Mouse (Mus musculus): Measurements from ENCODE around the gene Clptm1. TPM values are rescaled to one million over a fixed set of nuclear protein-coding genes. Genes with fewer than 3 reads are reported as not detected.
A peak's percentile ranks its signal among the peaks of the same experiment; 100 is the strongest.

Gene Clptm1
- polyA plus RNA-seq, 1 experiment from 2014 or later: 94.7 TPM

GRCm38 (mm10) chr7:19702859-19703555 lies 38.2 kb upstream of the Clptm1 start:
- no peaks in the 10 kb centered on the region; the same call in none of the 2 replicates for H3K36me3 ChIP-seq (replicated peaks; ENCODE audit: control insufficient read depth, insufficient read depth, low read depth, low read length)
- H3K27me3 ChIP-seq (ENCODE audit: control insufficient read depth, insufficient read depth, low read length): no peaks in the 10 kb centered on the region
- DNase-seq (ENCODE audit: low spot score) (no peak), ATAC-seq (replicated peaks; ENCODE audit: insufficient number of reproducible peaks, low FRiP score, low TSS enrichment, low read depth) (no peak)
- no peaks in the 10 kb centered on the region for H3K9me3 ChIP-seq (replicated peaks; ENCODE audit: control insufficient read depth, low read length)
- no peak overlapping the region for H3K4me2 ChIP-seq (ENCODE audit: low read depth, low read length)
- H3K9ac ChIP-seq (replicated peaks; ENCODE audit: low read length): no peak overlapping the region
- peaks cover 5% of the 10 kb centered on the region; the same call in 1 of the 2 replicates for H3K4me1 ChIP-seq (ENCODE audit: control insufficient read depth, insufficient read depth, low read length)
- 92% methylated on average over 16 of the region's 16 CpGs for WGBS
- H3K27ac ChIP-seq (replicated peaks; ENCODE audit: low read depth, low read length): no peak overlapping the region
- no peak overlapping the region for H3K4me3 ChIP-seq (ENCODE audit: low read depth, low read length)

- Histone ChIP-seq H3K27me3 (ENCODE audit: control insufficient read depth, insufficient read depth, low read length) (no peaks in the 10 kb centered on the region), H3K9me3 (replicated peaks; ENCODE audit: control insufficient read depth, low read length) (no peaks in the 10 kb centered on the region), H3K4me3 (ENCODE audit: low read depth, low read length) (no peak overlapping the region), H3K9ac (replicated peaks; ENCODE audit: low read length) (peak overlapping the region; percentile 32; the same call in 1 of the 2 replicates), H3K4me1 (ENCODE audit: control insufficient read depth, insufficient read depth, low read length) (peaks cover 5% of the 10 kb centered on the region; the same call in 1 of the 2 replicates), H3K27ac (replicated peaks; ENCODE audit: low read depth, low read length) (no peak overlapping the region), H3K4me2 (ENCODE audit: low read depth, low read length) (no peak overlapping the region), H3K36me3 (replicated peaks; ENCODE audit: control insufficient read depth, insufficient read depth, low read depth, low read length) (peaks cover 4% of the 10 kb centered on the region)
- DNase-seq (ENCODE audit: low spot score) (peak; percentile 75), ATAC-seq (replicated peaks; ENCODE audit: insufficient number of reproducible peaks, low FRiP score, low TSS enrichment, low read depth) (peak; percentile 46; the same call in 1 of the 2 replicates)
- WGBS: 29% methylated on average over 22 of the region's 22 CpGs
These were observed 36.4 kb upstream of the Clptm1 start for GRCm38 (mm10) chr7:19701069-19701761.

GRCm38 (mm10) chr7:19700299-19701068 lies 35.7 kb upstream of the Clptm1 start:
- no peak overlapping the region for H3K4me2 ChIP-seq (ENCODE audit: low read depth, low read length)
- H3K27me3 ChIP-seq (ENCODE audit: control insufficient read depth, insufficient read depth, low read length): no peaks in the 10 kb centered on the region
- no peak overlapping the region for H3K4me3 ChIP-seq (ENCODE audit: low read depth, low read length)
- DNase-seq (ENCODE audit: low spot score) (no peak), ATAC-seq (replicated peaks; ENCODE audit: insufficient number of reproducible peaks, low FRiP score, low TSS enrichment, low read depth) (no peak)
- H3K27ac ChIP-seq (replicated peaks; ENCODE audit: low read depth, low read length): no peak overlapping the region
- H3K9me3 ChIP-seq (replicated peaks; ENCODE audit: control insufficient read depth, low read length): no peaks in the 10 kb centered on the region
- peaks cover 5% of the 10 kb centered on the region; the same call in 1 of the 2 replicates for H3K4me1 ChIP-seq (ENCODE audit: control insufficient read depth, insufficient read depth, low read length)
- WGBS: 59% methylated on average over 12 of the region's 12 CpGs
- peak overlapping the region; percentile 32; the same call in 1 of the 2 replicates for H3K9ac ChIP-seq (replicated peaks; ENCODE audit: low read length)
- peaks cover 4% of the 10 kb centered on the region for H3K36me3 ChIP-seq (replicated peaks; ENCODE audit: control insufficient read depth, insufficient read depth, low read depth, low read length)

- H3K27me3 ChIP-seq (ENCODE audit: control insufficient read depth, insufficient read depth, low read length): no peaks in the 10 kb centered on the region
- H3K4me3 ChIP-seq (ENCODE audit: low read depth, low read length): no peak overlapping the region
- WGBS: 74% methylated on average over 4 of the region's 4 CpGs
- H3K36me3 ChIP-seq (replicated peaks; ENCODE audit: control insufficient read depth, insufficient read depth, low read depth, low read length): peaks cover 4% of the 10 kb centered on the region
- no peak overlapping the region for H3K27ac ChIP-seq (replicated peaks; ENCODE audit: low read depth, low read length)
- no peak overlapping the region for H3K9ac ChIP-seq (replicated peaks; ENCODE audit: low read length)
- DNase-seq (ENCODE audit: low spot score) (no peak), ATAC-seq (replicated peaks; ENCODE audit: insufficient number of reproducible peaks, low FRiP score, low TSS enrichment, low read depth) (no peak)
- no peak overlapping the region; the same call in 1 of the 2 replicates for H3K4me2 ChIP-seq (ENCODE audit: low read depth, low read length)
- peaks cover 5% of the 10 kb centered on the region; the same call in 1 of the 2 replicates for H3K4me1 ChIP-seq (ENCODE audit: control insufficient read depth, insufficient read depth, low read length)
- no peaks in the 10 kb centered on the region for H3K9me3 ChIP-seq (replicated peaks; ENCODE audit: control insufficient read depth, low read length)
These were observed 35.0 kb upstream of the Clptm1 start for GRCm38 (mm10) chr7:19699827-19700148.

- under 1% methylated on average over 20 of the region's 20 CpGs for WGBS
These were observed 34.3 kb upstream of the Clptm1 start, which contains the start of gene Apoe for GRCm38 (mm10) chr7:19698907-19699826. Gene Apoe (minus strand): TSS chr7:19699188.

GRCm38 (mm10) chr7:19697949-19698906 lies 33.4 kb upstream of the Clptm1 start:
- peaks cover 4% of the 10 kb centered on the region for H3K36me3 ChIP-seq (replicated peaks; ENCODE audit: control insufficient read depth, insufficient read depth, low read depth, low read length)
- H3K4me3 ChIP-seq (ENCODE audit: low read depth, low read length): peak overlapping the region; percentile 35
- peaks cover 5% of the 10 kb centered on the region; the same call in 1 of the 2 replicates for H3K4me1 ChIP-seq (ENCODE audit: control insufficient read depth, insufficient read depth, low read length)
- WGBS: 3% methylated on average over 28 of the region's 28 CpGs
- H3K9ac ChIP-seq (replicated peaks; ENCODE audit: low read length): peak overlapping the region; percentile 59
- no peaks in the 10 kb centered on the region for H3K27me3 ChIP-seq (ENCODE audit: control insufficient read depth, insufficient read depth, low read length)
- no peak overlapping the region; the same call in 1 of the 2 replicates for H3K27ac ChIP-seq (replicated peaks; ENCODE audit: low read depth, low read length)
- DNase-seq (ENCODE audit: low spot score): peak; percentile 76
- H3K9me3 ChIP-seq (replicated peaks; ENCODE audit: control insufficient read depth, low read length): no peaks in the 10 kb centered on the region
- peak overlapping the region; percentile 70 for H3K4me2 ChIP-seq (ENCODE audit: low read depth, low read length)
- ATAC-seq (replicated peaks; ENCODE audit: insufficient number of reproducible peaks, low FRiP score, low TSS enrichment, low read depth): no peak

More at GRCm38 (mm10) chr7:19698907-19699826, 34.3 kb upstream of the Clptm1 start, which contains the start of gene Apoe:
- Histone ChIP-seq H3K9me3 (replicated peaks; ENCODE audit: control insufficient read depth, low read length) (no peaks in the 10 kb centered on the region), H3K36me3 (replicated peaks; ENCODE audit: control insufficient read depth, insufficient read depth, low read depth, low read length) (peaks cover 4% of the 10 kb centered on the region), H3K4me2 (ENCODE audit: low read depth, low read length) (peak within 1 kb of the TSS; percentile 70), H3K4me3 (ENCODE audit: low read depth, low read length) (peak within 1 kb of the TSS; percentile 35), H3K4me1 (ENCODE audit: control insufficient read depth, insufficient read depth, low read length) (peaks cover 5% of the 10 kb centered on the region; the same call in 1 of the 2 replicates), H3K27ac (replicated peaks; ENCODE audit: low read depth, low read length) (no peak within 1 kb of the TSS; the same call in 1 of the 2 replicates), H3K9ac (replicated peaks; ENCODE audit: low read length) (peak within 1 kb of the TSS; percentile 59), H3K27me3 (ENCODE audit: control insufficient read depth, insufficient read depth, low read length) (no peaks in the 10 kb centered on the region)
- ATAC-seq (replicated peaks; ENCODE audit: insufficient number of reproducible peaks, low FRiP score, low TSS enrichment, low read depth): peak; percentile 30
- DNase-seq (ENCODE audit: low spot score): peak; percentile 74

Data from embryonic facial prominence, embryonic 11.5 days (tissue).